Mouse (Mus musculus) gastrocnemius, adult 8-10 months (tissue): ENCODE measurements at regions not wholly inside any gene's neighbourhood (a gene's known extent, or its start where the extent isn't known, plus 50 kb on each side); places are given as distances from the start of the nearest gene placed in this dataset.
"Not testable (repeated sequence)": the region's sequence is repeated elsewhere in the genome, so short reads cannot be mapped to it uniquely, and the experiment has no call there.

Experiments used
- DNase-seq, 2 experiments: peaks; one replicate each; pipeline ENCODE4 v3.0.0; 2022; ENCODE audit warnings: low spot score in 2 of 2

DNA sequence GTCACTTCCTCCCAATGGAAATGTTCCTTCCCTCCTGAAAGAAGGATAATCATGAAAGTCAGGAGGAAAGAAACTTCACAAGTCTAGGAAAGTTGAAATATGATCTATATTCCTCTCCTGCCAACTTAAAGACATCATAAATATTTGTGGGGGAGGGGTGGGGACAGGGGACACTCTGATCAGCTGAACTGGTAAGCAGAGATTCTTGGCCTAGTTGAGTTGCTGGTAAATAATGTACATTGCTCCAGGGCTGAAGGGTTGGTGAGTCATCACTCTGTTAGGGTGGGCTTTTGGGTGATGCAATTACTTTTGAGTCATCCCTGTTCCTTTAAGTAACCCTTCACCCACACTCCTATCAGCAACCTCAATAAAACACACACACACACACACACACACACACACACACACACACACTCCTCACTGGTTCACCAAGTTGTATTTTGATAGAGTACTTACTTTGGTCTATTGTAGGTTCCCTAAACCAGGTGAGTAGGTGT, 56.0 kb downstream of the Ccdc71l start:
- no peak for DNase-seq

DNA sequence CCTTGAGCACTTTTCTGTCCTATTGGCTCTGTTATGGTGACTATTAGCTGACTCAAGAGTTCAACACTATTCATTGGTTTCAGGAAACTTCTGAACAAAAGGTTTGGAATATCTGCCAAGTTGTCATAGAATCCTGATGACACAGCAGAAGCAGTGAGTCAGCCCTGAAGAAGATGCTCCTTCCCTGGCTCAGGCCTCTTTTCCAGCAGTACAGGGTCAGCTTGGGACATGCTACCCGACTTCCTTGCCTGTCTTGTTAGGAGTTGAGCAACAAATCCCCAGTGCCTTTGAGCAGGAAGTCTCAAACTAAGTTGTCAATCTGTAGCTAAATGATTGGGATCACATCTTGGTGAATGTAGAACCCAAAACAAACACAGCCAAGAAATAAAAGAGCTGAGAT, 56.6 kb downstream of the Ccdc71l start:
- peak in 1 of 2 experiments; percentile 3 for DNase-seq

DNA sequence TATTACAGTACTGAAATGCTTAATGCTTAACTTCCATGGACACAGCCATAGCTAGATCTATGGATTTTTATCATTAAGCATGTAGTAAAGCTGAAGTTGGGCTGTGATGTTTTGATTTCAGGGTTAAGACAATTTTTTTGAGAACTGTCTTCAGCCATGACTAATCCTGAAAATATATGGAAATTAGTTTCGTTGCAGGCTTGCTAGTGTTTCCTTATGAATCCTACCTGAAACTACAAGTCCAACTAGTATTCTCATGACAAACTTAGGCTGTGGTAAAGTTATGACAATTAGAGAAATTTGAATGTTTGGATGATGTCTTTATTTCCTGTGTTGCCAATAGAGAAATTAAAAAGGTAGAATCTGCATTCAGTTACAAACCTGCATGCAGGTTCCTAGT, 59.7 kb downstream of the Ccdc71l start:
- DNase-seq: no peak

DNA sequence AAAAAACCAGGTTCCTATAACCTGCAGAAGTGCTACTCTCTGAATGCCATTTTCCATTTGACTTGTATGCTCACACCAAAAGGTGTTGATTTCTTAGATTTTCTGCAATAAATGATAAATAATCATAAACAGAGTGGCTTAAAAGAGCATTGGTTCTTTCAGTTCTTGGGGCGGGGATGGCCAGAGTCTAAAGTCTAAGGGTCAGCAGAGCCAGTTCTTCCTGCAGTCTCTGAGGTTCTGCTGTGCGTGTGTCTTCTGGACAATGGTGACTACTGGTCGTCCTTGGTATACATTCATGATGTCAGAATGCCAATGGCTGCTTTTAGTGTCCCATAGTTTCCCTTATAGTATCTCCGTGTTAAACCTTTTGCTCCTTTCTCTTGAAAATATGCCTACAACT, 66.3 kb downstream of the Ccdc71l start:
- no peak for DNase-seq

DNA sequence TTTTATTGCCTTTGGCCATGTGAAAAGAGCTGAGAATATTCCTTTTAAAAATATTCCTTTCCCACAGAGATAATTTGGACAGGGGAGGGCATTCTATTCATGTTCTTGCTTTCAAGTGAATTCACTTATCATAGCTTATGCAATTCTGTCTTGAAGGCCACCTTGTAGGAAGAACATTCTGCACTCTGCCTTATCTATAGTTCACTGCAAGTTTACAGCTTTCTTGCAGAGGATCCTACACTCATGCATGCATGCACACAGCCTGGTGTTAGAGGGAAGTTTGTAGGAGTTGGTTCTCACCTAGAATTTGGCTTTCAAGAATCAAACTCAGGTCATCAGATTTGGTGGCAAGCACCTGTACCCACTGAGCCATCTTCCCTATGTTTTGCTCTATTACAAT, 67.4 kb downstream of the Ccdc71l start:
- no peak for DNase-seq

DNA sequence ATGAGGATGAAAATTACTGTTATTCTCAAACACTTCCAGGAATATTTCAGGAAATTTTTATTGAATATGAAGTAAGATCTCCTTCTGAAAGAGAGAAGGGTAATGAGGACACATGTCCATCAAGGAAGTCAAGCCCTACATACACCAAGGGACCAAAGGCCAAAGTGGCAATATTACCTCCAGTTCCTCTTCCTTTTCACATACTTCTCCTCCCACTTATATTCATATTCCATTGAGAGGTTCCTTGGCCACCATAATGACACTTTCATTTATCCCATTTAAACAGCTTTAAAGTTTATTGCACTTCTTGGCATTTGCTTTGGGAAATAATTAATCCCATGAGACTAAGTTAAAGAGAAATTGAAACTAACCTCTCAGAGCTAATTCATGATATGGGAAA, 70.9 kb downstream of the Ccdc71l start:
- DNase-seq: no peak

DNA sequence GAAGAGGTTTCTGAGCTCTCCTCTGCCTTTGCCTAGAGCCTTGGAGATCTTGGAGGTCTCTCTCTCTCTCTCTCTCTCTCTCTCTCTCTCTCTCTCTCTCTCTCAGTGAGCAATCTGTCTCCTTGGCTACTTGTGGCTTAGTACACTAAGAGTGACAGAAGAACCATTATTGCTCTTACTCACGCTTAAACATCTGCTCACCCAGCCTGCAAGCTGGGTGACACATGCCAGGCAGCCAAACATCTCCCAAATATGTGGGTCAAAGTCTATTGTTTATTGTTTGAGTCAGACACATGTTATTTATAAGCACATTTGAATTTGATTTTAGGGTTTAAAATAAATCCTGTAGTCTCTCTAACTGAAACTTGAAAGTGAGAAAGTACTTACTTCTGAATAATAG, 72.7 kb downstream of the Ccdc71l start:
- DNase-seq: no peak

DNA sequence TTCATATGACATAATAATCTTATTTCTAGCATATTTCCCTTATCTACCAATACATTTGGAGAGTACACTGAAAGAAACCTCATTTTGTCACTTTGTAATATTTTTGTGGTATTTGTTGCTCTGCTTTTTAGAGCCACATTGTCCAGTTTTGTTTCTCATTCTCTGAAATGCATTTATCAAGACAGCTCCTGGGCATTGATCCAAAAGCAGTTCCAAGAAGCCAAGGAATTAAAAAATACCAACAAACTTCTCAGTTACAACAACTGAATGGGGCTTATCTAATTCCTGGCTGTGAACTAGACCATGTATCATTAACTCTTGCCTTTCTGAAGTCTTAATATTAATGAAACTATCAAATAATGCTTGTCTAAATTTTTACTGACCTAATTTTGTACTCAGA, 76.3 kb downstream of the Ccdc71l start:
- no peak for DNase-seq

DNA sequence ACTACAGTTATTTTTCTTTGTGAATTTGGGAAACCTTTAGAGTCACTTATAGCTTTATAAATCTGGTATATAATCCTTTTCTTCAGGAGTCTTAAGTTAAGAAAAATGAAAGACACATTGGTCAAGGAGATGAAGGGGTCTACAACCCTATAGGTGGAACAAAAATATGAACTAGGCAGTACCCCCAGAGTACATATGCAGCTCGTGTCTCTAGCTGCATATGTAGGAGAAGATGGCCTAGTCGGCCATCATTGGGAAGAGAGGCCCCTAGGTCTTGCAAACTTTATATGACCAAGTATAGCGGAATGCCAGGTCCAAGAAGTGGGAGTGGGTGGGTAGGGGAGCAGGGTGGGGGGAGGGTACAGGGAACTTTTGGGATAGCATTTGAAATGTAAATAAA, 76.7 kb downstream of the Ccdc71l start:
- not testable (repeated sequence) for DNase-seq

DNA sequence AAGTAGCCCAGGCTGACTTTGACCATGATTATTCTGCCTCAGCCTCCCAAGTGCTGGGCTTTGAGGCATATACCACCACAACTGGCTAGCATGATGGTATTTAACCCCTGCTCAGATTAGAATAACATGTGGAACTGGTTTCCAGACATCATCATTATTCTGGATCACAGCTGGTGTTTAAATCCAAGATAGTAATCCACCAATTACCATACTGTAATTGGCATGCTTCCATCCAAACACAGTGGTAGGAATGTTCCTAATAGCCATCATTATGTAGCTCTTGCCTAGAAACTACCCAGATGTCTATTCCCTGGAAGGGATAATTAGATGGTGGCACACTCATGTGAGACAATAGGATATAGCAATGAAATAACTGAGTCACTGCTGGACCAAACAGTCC, 77.4 kb downstream of the Ccdc71l start:
- no peak for DNase-seq

DNA sequence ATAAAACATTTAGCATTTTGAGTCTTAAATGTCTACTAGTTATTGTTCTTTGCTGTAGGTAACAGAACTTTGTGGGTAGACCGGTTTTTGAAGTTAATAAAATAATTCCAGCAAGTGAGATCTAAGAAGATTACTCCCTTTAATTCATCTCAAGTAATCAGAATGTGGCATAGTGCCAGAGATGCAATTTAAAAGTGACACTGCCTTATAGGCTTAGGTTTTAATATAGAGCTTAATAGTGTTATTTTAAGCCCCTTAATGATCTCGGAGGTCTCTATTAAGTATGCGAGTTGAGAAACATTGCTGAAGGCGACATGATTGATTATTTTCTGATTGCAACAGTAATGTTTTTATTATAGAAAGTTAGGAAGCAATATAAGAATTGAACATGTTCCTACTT, 78.3 kb downstream of the Ccdc71l start:
- DNase-seq: no peak

DNA sequence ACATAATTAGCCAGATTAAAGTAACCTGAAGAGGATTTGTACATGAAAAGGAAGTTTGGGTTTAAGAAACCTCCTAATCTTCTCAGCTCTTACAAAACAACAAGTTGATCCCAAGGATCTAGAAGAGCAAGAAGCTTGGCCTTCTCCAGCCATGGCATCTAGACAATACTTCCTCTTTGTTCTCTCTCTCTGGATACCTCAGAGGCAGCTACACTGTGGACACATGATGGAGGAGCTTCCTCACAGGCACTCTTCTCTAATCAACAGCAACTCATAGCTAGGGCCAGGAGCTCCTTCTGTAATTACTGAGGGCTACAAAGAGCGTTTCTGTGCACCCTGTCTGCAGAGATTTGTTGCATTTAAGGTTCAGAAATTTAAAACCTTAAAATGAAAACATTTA, 79.9 kb downstream of the Ccdc71l start:
- no peak for DNase-seq

DNA sequence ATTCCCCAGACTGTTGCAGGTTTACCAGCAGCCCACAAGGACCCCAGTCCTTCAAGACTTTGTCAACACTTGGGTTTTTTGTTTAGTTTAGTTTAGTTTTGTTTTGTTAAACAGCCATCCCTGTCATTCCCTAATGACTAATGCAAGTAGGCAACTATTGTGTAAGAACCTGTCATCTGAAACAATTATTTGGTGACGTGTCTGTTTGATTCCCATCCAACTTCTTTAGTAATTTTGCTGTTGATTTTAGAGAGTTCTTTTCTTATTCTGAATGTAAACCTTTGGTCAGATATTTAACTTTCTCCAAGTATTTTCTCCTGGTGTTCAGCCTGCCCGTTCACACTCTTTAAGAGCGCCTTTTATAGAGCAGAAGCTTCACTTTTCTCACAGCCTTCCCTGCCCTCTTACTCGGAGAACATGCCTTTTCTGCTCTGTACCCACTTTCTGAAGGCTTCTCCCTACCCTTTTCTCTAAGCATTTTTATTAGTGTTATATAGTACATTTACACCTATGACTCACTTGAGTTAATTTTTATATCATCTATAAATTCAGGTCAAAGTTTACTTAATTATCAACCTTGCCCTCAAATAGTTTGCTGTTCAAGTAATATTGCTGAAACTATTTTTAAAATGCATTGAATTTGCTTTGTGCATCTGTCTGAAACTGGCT, 82.0 kb downstream of the Ccdc71l start:
- no peak for DNase-seq

DNA sequence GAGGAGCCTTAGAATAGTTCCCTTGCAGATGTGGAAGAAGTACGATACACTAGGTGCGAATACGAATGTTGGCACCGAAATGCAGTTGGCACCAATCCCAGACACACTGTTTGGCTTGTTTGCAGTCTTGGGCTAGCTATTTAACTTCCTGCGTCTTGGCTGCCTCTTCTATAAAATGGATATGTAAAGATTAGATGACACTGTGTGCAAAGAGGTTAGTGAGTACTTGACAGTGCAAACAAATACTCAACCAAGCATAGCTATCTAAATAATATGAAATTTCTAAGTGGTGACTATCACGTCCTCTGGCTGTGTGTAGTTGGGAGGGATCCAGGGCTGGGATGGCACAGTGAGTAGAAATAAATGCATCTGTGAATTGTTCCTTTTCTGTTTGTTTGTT, 86.9 kb downstream of the Ccdc71l start:
- no peak for DNase-seq

DNA sequence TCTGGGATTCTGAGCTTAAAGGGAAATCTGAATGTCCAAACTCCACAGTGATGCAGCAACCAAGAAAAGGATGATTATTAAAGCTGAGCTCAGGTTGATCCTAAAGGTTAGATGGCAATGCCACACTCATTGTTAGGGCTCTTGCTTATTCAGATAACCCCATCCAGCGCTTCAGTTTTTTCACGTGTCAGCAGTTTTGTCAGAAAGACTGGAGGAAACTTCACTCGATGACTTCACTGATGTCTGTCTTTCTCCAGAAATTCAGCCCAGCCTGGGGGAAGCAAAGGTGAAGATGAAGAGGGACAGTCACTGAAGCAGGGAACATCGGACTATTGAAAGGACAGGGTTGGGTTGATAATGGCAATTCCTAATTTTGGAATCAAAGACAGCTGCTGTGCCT, 91.4 kb downstream of the Ccdc71l start:
- DNase-seq: no peak

DNA sequence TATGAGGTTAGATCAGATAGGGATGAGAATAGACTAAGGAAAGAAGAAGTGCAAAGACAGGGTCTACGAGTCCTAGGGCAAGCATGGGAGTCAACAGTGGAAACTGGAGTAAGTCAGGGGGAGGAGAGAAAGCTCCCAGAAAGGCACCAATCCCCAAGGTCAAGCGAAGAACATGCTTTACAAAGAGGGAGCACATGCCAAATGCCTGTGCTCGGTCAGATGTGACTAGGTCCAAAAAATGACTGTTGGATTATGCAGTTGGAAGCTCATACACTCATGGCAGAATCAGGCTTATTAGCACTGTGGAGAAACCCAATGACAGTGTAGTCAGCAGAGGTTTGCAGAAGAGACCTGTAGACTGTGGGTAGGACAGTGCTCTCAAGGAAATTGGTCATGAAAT, 100.9 kb downstream of the Ccdc71l start:
- DNase-seq: no peak

DNA sequence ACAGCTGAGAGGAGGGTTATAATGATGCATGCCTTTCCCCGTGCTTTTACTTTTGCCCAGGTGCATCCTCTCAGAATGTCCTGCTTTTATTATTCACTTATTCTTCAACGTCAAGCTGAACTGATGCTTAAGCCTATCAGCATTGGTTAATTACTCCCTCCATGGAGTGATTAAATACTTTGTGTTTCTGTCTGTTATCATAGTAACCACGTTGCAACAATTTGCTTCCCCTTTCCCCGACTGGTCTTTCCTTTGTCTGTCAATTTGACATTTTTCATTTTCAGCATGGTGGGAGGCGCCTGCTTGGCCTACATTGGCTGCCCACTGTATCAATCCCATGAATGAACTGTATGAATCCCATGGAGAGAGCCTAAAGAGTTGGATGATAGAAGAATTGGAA, 101.8 kb downstream of the Ccdc71l start:
- no peak for DNase-seq

DNA sequence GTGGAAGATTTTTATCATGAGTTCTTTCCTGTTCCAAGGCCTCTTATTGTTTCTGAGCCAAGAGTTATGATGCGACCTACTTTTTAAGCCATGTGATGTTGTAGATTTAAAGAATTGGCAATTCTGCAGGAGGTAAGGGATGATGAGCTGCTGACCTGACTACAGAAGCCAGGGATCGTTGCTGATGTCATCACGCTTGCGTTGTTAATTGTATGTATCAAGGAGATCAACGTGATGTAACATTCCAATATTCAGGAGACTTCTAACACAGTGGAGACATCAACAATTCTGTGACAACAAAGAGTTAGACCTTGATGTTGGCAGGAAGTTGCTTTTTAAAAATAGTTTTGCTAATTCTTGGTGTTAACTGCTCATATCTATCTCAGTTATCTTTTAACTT, 102.5 kb downstream of the Ccdc71l start:
- no peak for DNase-seq

DNA sequence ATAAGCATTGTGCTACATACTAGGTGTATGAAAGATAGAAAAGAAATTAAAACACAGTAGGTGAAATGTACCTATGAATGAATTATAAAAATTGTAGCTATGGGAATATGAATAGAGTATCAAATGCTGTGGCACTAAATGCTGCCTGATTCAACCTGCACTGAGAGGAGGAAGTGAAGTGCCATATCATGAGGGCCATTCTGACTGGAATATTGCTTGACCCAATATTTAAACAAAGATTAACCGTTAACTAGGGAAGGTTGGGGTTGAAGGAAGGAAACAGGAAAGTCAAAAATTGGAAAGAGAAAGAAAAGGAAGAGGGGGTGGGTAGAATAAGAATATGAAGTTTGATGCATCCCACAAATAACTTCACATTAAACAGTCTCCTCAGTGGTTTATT, 103.8 kb downstream of the Ccdc71l start:
- no peak for DNase-seq

DNA sequence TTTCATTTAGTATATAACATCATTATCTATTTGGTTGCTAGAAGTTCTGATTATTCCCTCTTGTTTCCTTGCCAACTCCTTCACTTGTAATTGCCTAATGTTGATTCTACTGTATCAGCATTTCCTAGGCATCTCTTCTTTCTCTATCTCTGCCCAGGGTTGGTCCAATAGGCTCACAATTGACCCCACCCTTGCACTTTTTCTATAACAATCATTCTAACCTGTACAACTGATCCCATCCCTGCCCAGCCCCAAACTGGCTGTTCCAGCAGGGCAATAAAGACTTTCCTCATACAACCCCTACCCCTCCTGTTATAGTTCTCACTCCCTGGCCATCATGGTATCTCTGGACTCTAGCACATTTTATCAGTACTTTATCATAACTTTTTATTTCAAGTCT, 104.3 kb downstream of the Ccdc71l start:
- DNase-seq: no peak

DNA sequence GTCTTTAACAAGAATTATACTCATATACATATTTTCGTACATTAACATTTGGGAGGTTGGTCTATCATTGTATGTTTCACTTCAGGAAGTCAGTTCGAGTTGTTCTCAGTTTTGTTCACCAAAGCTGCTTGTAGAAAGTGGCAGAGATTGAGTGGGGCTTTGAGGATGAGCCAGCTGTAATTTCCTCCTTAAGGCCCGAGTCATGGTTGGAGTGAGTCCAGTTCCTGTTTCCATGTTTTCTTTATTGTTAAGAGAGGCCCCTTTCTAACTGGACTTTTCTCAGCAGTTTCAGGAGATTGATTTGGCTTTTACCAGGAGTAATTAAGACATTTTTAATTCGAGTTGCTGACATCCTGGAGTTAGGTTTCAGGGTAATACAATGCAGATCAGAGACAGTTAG, 107.7 kb downstream of the Ccdc71l start:
- no peak for DNase-seq

DNA sequence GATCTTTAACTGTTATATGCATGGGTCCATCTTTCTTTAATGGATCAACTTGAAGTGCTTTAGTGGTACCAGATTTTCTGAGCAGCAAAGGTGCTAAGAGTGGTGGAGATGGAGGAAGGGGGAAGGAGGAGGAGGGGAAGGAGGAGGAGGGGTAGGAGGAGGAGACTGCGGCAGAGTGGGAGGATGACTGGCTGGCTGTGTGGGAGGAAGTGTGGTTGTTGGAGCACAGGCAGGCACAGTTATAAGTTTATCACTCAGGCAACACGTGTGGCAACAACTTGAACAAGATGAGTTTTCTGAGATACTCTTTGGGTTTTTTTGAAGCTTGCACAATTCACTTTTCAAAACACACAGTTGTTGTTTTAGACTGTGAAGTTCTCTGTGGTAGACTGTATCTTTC, 108.2 kb downstream of the Ccdc71l start:
- no peak for DNase-seq

DNA sequence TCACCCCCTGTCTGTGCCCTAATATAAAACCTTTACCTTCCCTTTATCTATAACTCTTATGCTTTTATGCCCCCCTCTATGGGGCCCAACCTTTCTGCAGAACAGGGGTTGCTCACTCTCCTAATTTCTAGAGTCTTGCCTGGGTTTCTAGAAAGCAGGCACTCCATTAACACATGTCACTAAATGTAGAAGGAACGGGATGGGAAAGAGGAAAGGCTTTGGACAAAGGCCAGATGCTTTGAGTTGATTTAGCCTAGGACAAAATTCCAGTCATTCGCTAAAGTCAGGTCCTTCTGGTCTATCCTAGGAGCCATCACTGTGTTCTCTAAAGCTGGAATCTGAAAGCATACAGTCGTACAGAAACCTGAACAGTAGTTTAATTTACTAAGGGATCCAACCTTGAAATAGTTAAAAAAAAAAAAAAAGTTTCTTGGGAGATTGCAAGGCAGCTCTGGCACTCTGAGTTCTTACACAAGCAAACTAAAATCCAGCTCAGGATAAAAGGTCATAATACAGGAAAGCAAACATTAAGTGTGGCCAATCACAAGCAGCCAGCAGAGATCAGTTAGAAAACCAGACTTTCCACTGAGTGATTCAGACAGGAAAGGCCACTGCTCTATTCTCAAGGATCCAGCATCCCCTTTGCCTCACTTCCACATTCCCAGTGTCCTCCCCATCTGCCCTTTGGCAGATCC, 109.5 kb downstream of the Ccdc71l start:
- no peak for DNase-seq

DNA sequence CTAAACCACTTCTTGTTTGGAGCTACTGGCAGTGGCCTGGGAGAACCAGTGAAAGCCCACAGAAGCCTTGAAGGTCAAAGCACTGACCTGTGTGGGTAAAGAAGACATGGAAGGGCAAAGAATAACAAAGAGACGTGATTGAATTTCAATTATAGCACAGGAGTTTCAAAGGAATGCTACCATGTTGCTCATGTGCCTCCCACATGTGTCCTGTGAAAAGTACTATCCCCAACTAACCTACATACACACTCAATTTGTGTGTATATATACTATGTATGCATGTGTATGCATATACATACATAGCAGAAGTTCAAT, 110.0 kb downstream of the Ccdc71l start:
- no peak for DNase-seq
